Mouse (Mus musculus) gastrocnemius, postnatal 25 days (tissue): ENCODE results near the gene Zbtb12. TPM values are rescaled to one million over a fixed set of nuclear protein-coding genes. Genes with fewer than 3 reads are reported as not detected.
"Not testable (repeated sequence)": the region's sequence is repeated elsewhere in the genome, so short reads cannot be mapped to it uniquely, and the experiment has no call there.

Experiments used
- DNase-seq: peaks from one replicate; pipeline ENCODE4 v3.0.0; 2022
- total RNA-seq, 2 experiments: library from RNA; stranded (reverse); gene quantifications; 1 replicate in 1 of 2; 2 replicates in 1 of 2; pipeline ENCODE4 v1.2.3; 2021

Gene Zbtb12
- total RNA-seq, 2 experiments from 2014 or later: 5.0 to 5.2 TPM

GRCm38 (mm10) chr17:34874321-34874720 lies 5.0 kb upstream of the Zbtb12 start:
- DNase-seq: no peak

GRCm38 (mm10) chr17:34881166-34881565 lies 1.9 kb downstream of the Zbtb12 start:
- no peak for DNase-seq

GRCm38 (mm10) chr17:34881683-34882310 lies 2.5 kb downstream of the Zbtb12 start, which contains the start of gene Gm20547:
Gene Gm20547 (minus strand): TSS chr17:34882042.
- no peak for DNase-seq

GRCm38 (mm10) chr17:34883332-34883731 lies 4.0 kb downstream of the Zbtb12 start:
- DNase-seq: no peak

- DNase-seq: no peak
Measured at GRCm38 (mm10) chr17:34884704-34885103, 5.4 kb downstream of the Zbtb12 start.

GRCm38 (mm10) chr17:34885615-34886014 lies 6.3 kb downstream of the Zbtb12 start:
- no peak for DNase-seq

- DNase-seq: no peak
Measured at GRCm38 (mm10) chr17:34887942-34888341, 8.7 kb downstream of the Zbtb12 start.

GRCm38 (mm10) chr17:34890074-34890743 lies 10.9 kb downstream of the Zbtb12 start:
- DNase-seq: no peak

- DNase-seq: no peak
Measured at GRCm38 (mm10) chr17:34891377-34891776, 12.1 kb downstream of the Zbtb12 start.

GRCm38 (mm10) chr17:34893072-34893824 lies 14.0 kb downstream of the Zbtb12 start:
- DNase-seq: no peak

- DNase-seq: peak; percentile 94
Measured at GRCm38 (mm10) chr17:34894074-34894597, 14.9 kb downstream of the Zbtb12 start.

GRCm38 (mm10) chr17:34894801-34895530 lies 15.7 kb downstream of the Zbtb12 start:
- DNase-seq: peak; percentile 57

- no peak for DNase-seq
Measured at GRCm38 (mm10) chr17:34895724-34896123, 16.4 kb downstream of the Zbtb12 start.

- no peak for DNase-seq
Measured at GRCm38 (mm10) chr17:34896366-34896765, 17.1 kb downstream of the Zbtb12 start.

GRCm38 (mm10) chr17:34897373-34898159 lies 18.3 kb downstream of the Zbtb12 start:
- DNase-seq: no peak

- DNase-seq: peak; percentile 84
Measured at GRCm38 (mm10) chr17:34898160-34898586, 18.9 kb downstream of the Zbtb12 start, which contains the start of the genes C2 and Ehmt2. Gene C2 (minus strand): TSS chr17:34898265. Gene Ehmt2 (plus strand): TSS chr17:34898469.

- no peak for DNase-seq
Measured at GRCm38 (mm10) chr17:34898706-34899052, 19.4 kb downstream of the Zbtb12 start.

GRCm38 (mm10) chr17:34899053-34899889 lies 20.0 kb downstream of the Zbtb12 start:
- DNase-seq: peak; percentile 61

GRCm38 (mm10) chr17:34899890-34900243 lies 20.6 kb downstream of the Zbtb12 start:
- DNase-seq: no peak

GRCm38 (mm10) chr17:34900826-34901225 lies 21.5 kb downstream of the Zbtb12 start:
- not testable (repeated sequence) for DNase-seq
